ENCODE assay signal across 8 mouse cellular contexts in genomic region chr8:91712731-91713569, GRCm38 (mm10).
DNase-seq lines count a peak whose midpoint lies in the region; ATAC-seq and TF ChIP-seq lines count a peak whose summit lies in the region.

No protein-coding gene starts in this region.

- H3K9me3 ChIP-seq in forebrain, embryonic 13.5 days (replicated peaks): no peaks in the 10 kb centered on the region
- no peaks in the 10 kb centered on the region for H3K9me3 ChIP-seq in limb, embryonic 14.5 days (ENCODE audit: control insufficient read depth, low read length)

- peak overlapping the region; percentile 63 for H3K4me2 ChIP-seq in forebrain, embryonic 13.5 days
- H3K4me2 ChIP-seq in limb, embryonic 14.5 days (replicated peaks; ENCODE audit: low read depth, low read length, severe bottlenecking): peak overlapping the region; percentile 34

- H3K27ac ChIP-seq in forebrain, embryonic 13.5 days: no peak overlapping the region
- no peak overlapping the region for H3K27ac ChIP-seq in limb, embryonic 14.5 days (replicated peaks; ENCODE audit: low read depth, low read length)

- H3K27me3 ChIP-seq in forebrain, embryonic 13.5 days: peaks cover 72% of the 10 kb centered on the region
- H3K27me3 ChIP-seq in limb, embryonic 14.5 days (ENCODE audit: control insufficient read depth, insufficient read depth, low read length): peaks cover 82% of the 10 kb centered on the region

- peaks cover 57% of the 10 kb centered on the region for H3K4me1 ChIP-seq in forebrain, embryonic 13.5 days
- H3K4me1 ChIP-seq in limb, embryonic 14.5 days (ENCODE audit: control insufficient read depth, insufficient read depth, low read length): peaks cover 6% of the 10 kb centered on the region; the same call in 1 of the 2 replicates

- 4% methylated on average over 31 of the region's 31 CpGs for WGBS in forebrain, embryonic 13.5 days
- 2% methylated on average over 31 of the region's 31 CpGs for WGBS in limb, embryonic 14.5 days

- peak overlapping the region; percentile 52 for H3K9ac ChIP-seq in forebrain, embryonic 13.5 days
- H3K9ac ChIP-seq in limb, embryonic 14.5 days (ENCODE audit: low read depth, low read length, severe bottlenecking): 0 out of 2 replicates have a peak overlapping the region, but pooled peaks have one; percentile 4

- H3K4me3 ChIP-seq in forebrain, embryonic 13.5 days: peak overlapping the region; percentile 32
- H3K4me3 ChIP-seq in limb, embryonic 14.5 days (replicated peaks; ENCODE audit: low read length): peak overlapping the region; percentile 18

- peak; percentile 5 for DNase-seq in adrenal gland, postnatal 10 days
- no peak for DNase-seq in adrenal gland, postnatal 25 days
- peak; percentile 51 for DNase-seq in limb, embryonic 14.5 days (ENCODE audit: low spot score)
- peak; percentile 51 for DNase-seq in retina, postnatal 1 day
- DNase-seq in spleen, postnatal 36 days (ENCODE audit: low spot score in 2 of 2): no peak
- no peak for DNase-seq in left cerebral cortex, adult 18-20 months (ENCODE audit: low spot score in 2 of 2)

- H3K36me3 ChIP-seq in forebrain, embryonic 13.5 days (ENCODE audit: poor library complexity, severe bottlenecking): no peaks in the 10 kb centered on the region
- no peaks in the 10 kb centered on the region for H3K36me3 ChIP-seq in limb, embryonic 14.5 days (ENCODE audit: control insufficient read depth, insufficient read depth, low read length)

- ATAC-seq in cerebellum, adult (ENCODE audit: insufficient number of reproducible peaks, low FRiP score, low TSS enrichment): peak; percentile 59
- ATAC-seq in forebrain, embryonic 13.5 days: peak; percentile 49; the same call in 1 of the 2 replicates
- peak; percentile 37; the same call in 1 of the 2 replicates for ATAC-seq in limb, embryonic 14.5 days (ENCODE audit: low FRiP score, low read depth)

- no peak for TF ChIP-seq POLR2A in limb, embryonic 14.5 days (IDR thresholded peaks at IDR 0.05; ENCODE audit: borderline replicate concordance, extremely low read depth, insufficient read depth, insufficient read length)

Comparison
In these comparisons a context has a peak if more than half of its experiments do, and no peak if none do; other contexts are left out.
1. DNase-seq: peak in adrenal gland, postnatal 10 days (single experiment), limb, embryonic 14.5 days (single experiment) and retina, postnatal 1 day (single experiment); none in adrenal gland, postnatal 25 days (single experiment), spleen, postnatal 36 days (0 of 2) and left cerebral cortex, adult 18-20 months (0 of 2).
2. Peak in every context shown above with its lines, with median percentiles within 50 percentile points of each other: ATAC-seq.